Mouse (Mus musculus) liver, embryonic 14.5 days (tissue): ENCODE data around the gene Rpap3.

ENCODE experiments used
- CTCF ChIP-seq: IDR thresholded peaks from 2 replicates; pipeline ENCODE4 v1.5.1; 2016; ENCODE audit warnings: antibody characterized with exemption, low read depth, control low read depth
- EP300 ChIP-seq: IDR thresholded peaks from 2 replicates; pipeline ENCODE4 v1.6.1; 2016; ENCODE audit warnings: antibody characterized with exemption, low read depth

DNA sequence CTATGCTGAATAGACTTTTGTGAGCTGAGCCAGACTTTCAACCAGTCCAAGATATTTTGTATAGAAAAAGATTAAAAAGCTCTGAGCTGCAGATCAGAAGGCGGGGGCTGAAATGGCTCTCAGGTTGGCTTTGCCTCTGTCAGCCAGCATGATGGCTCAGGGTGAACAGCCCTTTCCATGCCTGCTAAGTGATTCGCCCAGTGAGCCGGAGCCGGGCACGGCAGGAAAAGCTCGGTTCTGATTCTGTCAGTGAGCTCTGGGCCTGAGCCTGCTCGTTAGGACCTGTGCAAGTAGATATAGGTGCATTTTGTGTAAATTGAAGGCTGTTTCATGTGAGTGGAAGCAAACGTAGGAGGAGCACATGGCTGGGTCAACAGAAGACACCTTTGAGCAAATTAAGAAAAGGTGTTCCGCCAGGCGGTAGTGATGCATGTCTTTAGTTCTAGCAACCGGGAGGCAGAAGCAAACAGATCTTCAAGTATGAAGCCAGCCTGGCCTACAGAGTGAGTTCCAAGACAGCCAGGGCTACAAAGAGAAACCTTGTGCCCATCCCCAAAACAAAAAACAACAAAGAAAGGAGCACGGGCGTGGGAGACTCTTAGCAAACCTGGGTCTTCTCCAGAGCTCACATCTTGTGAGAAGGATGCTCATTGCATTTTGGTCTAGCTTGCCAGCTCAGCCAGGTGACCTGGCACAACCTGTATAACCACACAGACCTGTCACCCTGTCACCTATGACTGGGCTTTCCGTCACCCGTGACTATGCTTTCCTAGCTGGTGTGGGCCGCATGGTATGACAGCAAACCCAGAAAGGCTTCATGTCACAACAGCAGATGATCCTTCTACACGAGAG lies 18.9 kb upstream of the Rpap3 start:
- TF ChIP-seq EP300 (no peak), CTCF (no peak)
